Mouse (Mus musculus): Measurements from ENCODE around the gene Ssbp2. TPM values are rescaled to one million over a fixed set of nuclear protein-coding genes. Genes with fewer than 3 reads are reported as not detected.

Gene Ssbp2
- polyA plus RNA-seq, 1 experiment = 75.2 TPM

GRCm38 (mm10) chr13:91476596-91477100, 16.6 kb downstream of the Ssbp2 start:
- Histone ChIP-seq H3K27ac (ENCODE audit: insufficient read depth, low read length) (no peak overlapping the region), H3K4me1 (ENCODE audit: control insufficient read depth, insufficient read depth, low read length) (peaks cover 11% of the 10 kb centered on the region), H3K27me3 (ENCODE audit: control insufficient read depth, insufficient read depth, low read length) (no peaks in the 10 kb centered on the region), H3K4me3 (replicated peaks; ENCODE audit: insufficient read depth, low read depth, low read length) (no peak overlapping the region)
- TF ChIP-seq CTCF (IDR thresholded peaks at IDR 0.05; ENCODE audit: borderline replicate concordance, insufficient read depth, low read depth, low read length) (no peak), POLR2A (IDR thresholded peaks at IDR 0.05; ENCODE audit: borderline replicate concordance, insufficient read depth, low read length) (no peak)
- 98% methylated on average over 1 of the region's 1 CpGs for WGBS
- no peak for DNase-seq

- no peak for TF ChIP-seq CTCF (IDR thresholded peaks at IDR 0.05; ENCODE audit: borderline replicate concordance, insufficient read depth, low read depth, low read length)
- no peak for TF ChIP-seq POLR2A (IDR thresholded peaks at IDR 0.05; ENCODE audit: borderline replicate concordance, insufficient read depth, low read length)
- Histone ChIP-seq H3K27me3 (ENCODE audit: control insufficient read depth, insufficient read depth, low read length) (no peaks in the 10 kb centered on the region), H3K27ac (ENCODE audit: insufficient read depth, low read length) (no peak overlapping the region), H3K4me1 (ENCODE audit: control insufficient read depth, insufficient read depth, low read length) (peaks cover 11% of the 10 kb centered on the region), H3K4me3 (replicated peaks; ENCODE audit: insufficient read depth, low read depth, low read length) (no peak overlapping the region)
- WGBS = 28% methylated on average over 3 of the region's 4 CpGs
- DNase-seq = peak; percentile 51 to 70
These were observed 17.9 kb downstream of the Ssbp2 start for GRCm38 (mm10) chr13:91478011-91478410.

DNA sequence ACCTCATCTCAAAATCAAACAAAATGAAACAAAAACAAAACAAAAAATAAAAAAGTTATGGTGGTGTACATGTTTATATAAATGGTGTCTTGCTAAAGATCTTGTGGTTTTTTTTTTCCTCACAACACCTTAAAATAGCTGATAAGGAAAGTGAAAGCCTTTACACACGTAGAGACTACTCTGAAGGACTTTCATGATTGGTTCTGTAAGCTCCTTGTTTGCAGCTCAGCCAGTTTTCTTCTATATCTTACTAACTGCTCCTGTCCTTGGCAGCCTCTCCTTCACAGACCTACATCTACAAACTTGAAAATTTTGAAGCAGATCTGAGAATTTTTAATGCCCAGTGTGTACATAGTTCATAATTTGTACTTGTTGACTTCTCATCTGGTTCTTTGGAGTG, 24.2 kb downstream of the Ssbp2 start:
- Histone ChIP-seq H3K4me3 (replicated peaks; ENCODE audit: insufficient read depth, low read depth, low read length) (no peak overlapping the region), H3K4me1 (ENCODE audit: control insufficient read depth, insufficient read depth, low read length) (no peaks in the 10 kb centered on the region), H3K27me3 (ENCODE audit: control insufficient read depth, insufficient read depth, low read length) (no peaks in the 10 kb centered on the region), H3K27ac (ENCODE audit: insufficient read depth, low read length) (no peak overlapping the region)
- TF ChIP-seq CTCF (IDR thresholded peaks at IDR 0.05; ENCODE audit: borderline replicate concordance, insufficient read depth, low read depth, low read length) (no peak), POLR2A (IDR thresholded peaks at IDR 0.05; ENCODE audit: borderline replicate concordance, insufficient read depth, low read length) (no peak)
- WGBS = 100% methylated on average over 1 of the region's 1 CpGs
- DNase-seq = no peak

GRCm38 (mm10) chr13:91492133-91492532, 32.0 kb downstream of the Ssbp2 start:
- Histone ChIP-seq H3K4me3 (replicated peaks; ENCODE audit: insufficient read depth, low read depth, low read length) (no peak overlapping the region), H3K27me3 (ENCODE audit: control insufficient read depth, insufficient read depth, low read length) (no peaks in the 10 kb centered on the region), H3K4me1 (ENCODE audit: control insufficient read depth, insufficient read depth, low read length) (no peaks in the 10 kb centered on the region), H3K27ac (ENCODE audit: insufficient read depth, low read length) (no peak overlapping the region)
- 46% methylated on average over 4 of the region's 4 CpGs for WGBS
- TF ChIP-seq CTCF (IDR thresholded peaks at IDR 0.05; ENCODE audit: borderline replicate concordance, insufficient read depth, low read depth, low read length) (no peak), POLR2A (IDR thresholded peaks at IDR 0.05; ENCODE audit: borderline replicate concordance, insufficient read depth, low read length) (no peak)
- DNase-seq = no peak

DNA sequence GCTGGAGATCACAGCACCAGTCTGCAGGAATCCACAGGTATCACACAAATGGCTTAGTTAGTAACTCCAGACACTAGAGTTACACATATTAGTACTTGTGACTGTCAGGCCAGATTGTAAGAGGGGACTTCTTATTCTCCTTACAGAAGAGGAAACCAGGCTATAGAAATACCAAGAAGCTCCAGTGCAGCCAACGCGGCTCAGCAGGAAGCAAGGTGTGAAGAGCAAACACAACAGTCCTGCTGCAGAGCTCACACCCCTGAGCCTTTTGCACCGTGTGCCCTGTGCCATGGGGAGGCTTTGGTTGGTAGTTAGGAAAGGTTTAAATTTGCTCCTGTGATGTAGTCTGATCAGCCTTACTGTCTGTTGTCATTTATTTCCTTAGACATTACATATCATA, 37.0 kb downstream of the Ssbp2 start:
- WGBS = 88% methylated on average over 3 of the region's 3 CpGs
- TF ChIP-seq CTCF (IDR thresholded peaks at IDR 0.05; ENCODE audit: borderline replicate concordance, insufficient read depth, low read depth, low read length) = no peak
- TF ChIP-seq POLR2A (IDR thresholded peaks at IDR 0.05; ENCODE audit: borderline replicate concordance, insufficient read depth, low read length) = no peak
- Histone ChIP-seq H3K4me3 (replicated peaks; ENCODE audit: insufficient read depth, low read depth, low read length) (no peak overlapping the region), H3K4me1 (ENCODE audit: control insufficient read depth, insufficient read depth, low read length) (no peaks in the 10 kb centered on the region), H3K27ac (ENCODE audit: insufficient read depth, low read length) (no peak overlapping the region), H3K27me3 (ENCODE audit: control insufficient read depth, insufficient read depth, low read length) (no peaks in the 10 kb centered on the region)
- no peak for DNase-seq

DNA sequence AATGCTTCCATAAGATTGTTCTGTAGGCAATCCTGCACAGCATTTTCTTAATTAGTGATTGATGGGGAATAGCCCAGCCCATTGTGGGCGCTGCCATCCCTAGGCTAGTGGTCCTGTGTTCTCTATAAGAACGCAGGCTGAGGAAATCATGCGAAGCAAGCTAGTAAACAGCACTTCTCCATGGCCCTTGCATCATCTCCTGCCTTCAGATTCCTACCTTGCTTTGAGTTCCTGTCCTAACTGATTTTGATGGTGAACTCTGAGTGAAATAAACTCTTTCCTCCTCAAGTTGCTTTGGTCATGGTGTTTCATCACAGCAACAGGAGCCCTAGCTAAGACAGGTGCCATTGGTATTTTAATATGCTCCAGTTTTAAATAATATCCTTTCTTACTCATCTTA, 41.7 kb downstream of the Ssbp2 start:
- 94% methylated on average over 3 of the region's 3 CpGs for WGBS
- no peak overlapping the region for H3K27ac ChIP-seq (ENCODE audit: insufficient read depth, low read length)
- no peaks in the 10 kb centered on the region for H3K27me3 ChIP-seq (ENCODE audit: control insufficient read depth, insufficient read depth, low read length)
- no peak for DNase-seq
- H3K4me3 ChIP-seq (replicated peaks; ENCODE audit: insufficient read depth, low read depth, low read length) = no peak overlapping the region
- TF ChIP-seq CTCF (IDR thresholded peaks at IDR 0.05; ENCODE audit: borderline replicate concordance, insufficient read depth, low read depth, low read length) (no peak), POLR2A (IDR thresholded peaks at IDR 0.05; ENCODE audit: borderline replicate concordance, insufficient read depth, low read length) (no peak)
- H3K4me1 ChIP-seq (ENCODE audit: control insufficient read depth, insufficient read depth, low read length) = no peaks in the 10 kb centered on the region

DNA sequence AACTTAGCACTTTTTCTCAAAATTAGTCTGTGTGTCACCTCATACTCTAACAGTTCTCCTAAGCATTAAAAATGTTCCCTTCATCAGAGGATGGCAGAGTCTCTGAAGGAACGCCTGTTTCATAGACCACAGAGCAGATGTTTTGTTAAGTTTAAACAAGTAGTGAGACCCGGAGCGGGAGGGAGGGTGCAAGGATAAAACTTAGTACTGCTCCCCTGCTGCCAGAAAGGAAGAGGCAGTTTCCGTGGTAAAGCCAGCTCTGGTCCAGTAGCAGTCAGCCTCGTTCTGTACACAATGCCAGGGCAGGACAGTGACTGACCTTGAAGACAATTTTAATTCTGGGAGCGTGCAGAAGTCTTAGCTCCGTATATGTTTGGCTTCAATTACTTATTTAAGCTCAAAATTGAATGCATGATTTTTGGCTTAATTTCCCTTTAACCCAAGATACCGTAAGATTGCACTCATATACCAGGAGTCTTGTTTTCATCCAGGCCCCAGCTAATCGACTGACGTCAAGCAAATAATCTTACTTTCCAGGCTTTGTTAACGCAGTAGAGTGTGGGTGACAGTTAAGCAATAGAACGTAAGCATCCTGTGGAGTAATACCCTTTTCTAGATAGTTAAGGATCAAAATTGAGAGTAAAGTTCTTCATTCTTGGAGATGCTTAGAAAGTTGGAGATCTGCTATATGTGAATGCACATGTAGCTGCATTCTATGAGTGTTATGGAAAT, 42.7 kb downstream of the Ssbp2 start:
- no peak overlapping the region for H3K27ac ChIP-seq (ENCODE audit: insufficient read depth, low read length)
- H3K27me3 ChIP-seq (ENCODE audit: control insufficient read depth, insufficient read depth, low read length) = no peaks in the 10 kb centered on the region
- no peak for DNase-seq
- H3K4me3 ChIP-seq (replicated peaks; ENCODE audit: insufficient read depth, low read depth, low read length) = no peak overlapping the region
- WGBS = 68% methylated on average over 12 of the region's 12 CpGs
- H3K4me1 ChIP-seq (ENCODE audit: control insufficient read depth, insufficient read depth, low read length) = no peaks in the 10 kb centered on the region
- no peak for TF ChIP-seq POLR2A (IDR thresholded peaks at IDR 0.05; ENCODE audit: borderline replicate concordance, insufficient read depth, low read length)
- no peak for TF ChIP-seq CTCF (IDR thresholded peaks at IDR 0.05; ENCODE audit: borderline replicate concordance, insufficient read depth, low read depth, low read length)

DNA sequence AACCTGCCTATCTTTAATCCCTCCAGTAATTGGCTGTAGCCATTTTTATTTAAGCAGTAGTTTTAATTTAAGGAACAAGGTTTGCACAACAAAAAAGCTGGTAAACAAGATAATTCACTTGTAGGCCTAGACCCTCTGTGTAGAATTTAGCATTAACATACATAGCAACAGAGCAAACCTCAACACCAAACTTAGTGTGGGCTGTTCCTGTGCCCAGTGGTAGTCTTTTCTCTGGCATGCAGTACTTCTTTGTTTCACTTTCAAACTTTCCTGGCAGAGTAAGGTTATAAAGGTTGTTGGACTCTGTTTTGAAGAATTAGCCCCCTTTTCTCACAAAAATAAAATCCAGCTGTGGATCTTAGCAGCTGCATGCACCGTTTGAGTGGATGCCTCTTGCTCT, 48.9 kb downstream of the Ssbp2 start:
- Histone ChIP-seq H3K4me3 (replicated peaks; ENCODE audit: insufficient read depth, low read depth, low read length) (no peak overlapping the region), H3K27ac (ENCODE audit: insufficient read depth, low read length) (no peak overlapping the region), H3K27me3 (ENCODE audit: control insufficient read depth, insufficient read depth, low read length) (no peaks in the 10 kb centered on the region), H3K4me1 (ENCODE audit: control insufficient read depth, insufficient read depth, low read length) (0 out of 2 replicates have a peak, but pooled peaks cover 2% of the 10 kb centered on the region)
- WGBS = 86% methylated on average over 1 of the region's 1 CpGs
- TF ChIP-seq CTCF (IDR thresholded peaks at IDR 0.05; ENCODE audit: borderline replicate concordance, insufficient read depth, low read depth, low read length) (no peak), POLR2A (IDR thresholded peaks at IDR 0.05; ENCODE audit: borderline replicate concordance, insufficient read depth, low read length) (no peak)
- no peak for DNase-seq
